Mouse (Mus musculus): ENCODE data around the gene Lrpprc. TPM values are rescaled to one million over a fixed set of nuclear protein-coding genes. Genes with fewer than 3 reads are reported as not detected.

The Lrpprc gene
- polyA plus RNA-seq, 1 experiment from 2014 or later = 59.5 TPM

GRCm38 (mm10) chr17:84709403-84709851 lies 81.2 kb downstream of the Lrpprc start:
- Histone ChIP-seq H3K4me3 (no peak overlapping the region), H3K36me3 (peaks cover 32% of the 10 kb centered on the region; the same call in 1 of the 2 replicates), H3K4me1 (peaks cover 15% of the 10 kb centered on the region), H3K9ac (no peak overlapping the region), H3K9me3 (no peaks in the 10 kb centered on the region), H3K4me2 (replicated peaks) (no peak overlapping the region), H3K27me3 (no peaks in the 10 kb centered on the region), H3K27ac (no peak overlapping the region)
- WGBS = 54% methylated on average over 17 of the region's 17 CpGs
- no peak for ATAC-seq (ENCODE audit: insufficient number of reproducible peaks, insufficient read depth, low FRiP score, low TSS enrichment)

GRCm38 (mm10) chr17:84708818-84709217 lies 81.8 kb downstream of the Lrpprc start:
- Histone ChIP-seq H3K36me3 (peaks cover 35% of the 10 kb centered on the region), H3K4me2 (replicated peaks) (no peak overlapping the region), H3K4me1 (peaks cover 13% of the 10 kb centered on the region), H3K4me3 (no peak overlapping the region), H3K27me3 (no peaks in the 10 kb centered on the region), H3K27ac (no peak overlapping the region), H3K9me3 (no peaks in the 10 kb centered on the region), H3K9ac (no peak overlapping the region)
- ATAC-seq (ENCODE audit: insufficient number of reproducible peaks, insufficient read depth, low FRiP score, low TSS enrichment) = no peak
- WGBS = 79% methylated on average over 7 of the region's 7 CpGs

GRCm38 (mm10) chr17:84707407-84707806 lies 83.2 kb downstream of the Lrpprc start:
- WGBS = 70% methylated on average over 4 of the region's 4 CpGs
- Histone ChIP-seq H3K36me3 (peaks cover 27% of the 10 kb centered on the region), H3K27me3 (no peaks in the 10 kb centered on the region), H3K9ac (no peak overlapping the region), H3K4me2 (replicated peaks) (no peak overlapping the region), H3K27ac (no peak overlapping the region), H3K4me3 (no peak overlapping the region), H3K4me1 (peaks cover 17% of the 10 kb centered on the region), H3K9me3 (no peaks in the 10 kb centered on the region)
- no peak for ATAC-seq (ENCODE audit: insufficient number of reproducible peaks, insufficient read depth, low FRiP score, low TSS enrichment)

- no peak overlapping the region for H3K4me2 ChIP-seq (replicated peaks)
- H3K9me3 ChIP-seq = no peaks in the 10 kb centered on the region
- no peaks in the 10 kb centered on the region for H3K36me3 ChIP-seq
- H3K27me3 ChIP-seq = no peaks in the 10 kb centered on the region
- no peak overlapping the region for H3K4me3 ChIP-seq
- no peak for ATAC-seq (ENCODE audit: insufficient number of reproducible peaks, insufficient read depth, low FRiP score, low TSS enrichment)
- no peak overlapping the region for H3K27ac ChIP-seq
- H3K9ac ChIP-seq = no peak overlapping the region
- H3K4me1 ChIP-seq = peaks cover 22% of the 10 kb centered on the region
- WGBS = 22% methylated on average over 5 of the region's 5 CpGs
These were observed 91.9 kb downstream of the Lrpprc start for GRCm38 (mm10) chr17:84698727-84699126.

GRCm38 (mm10) chr17:84696537-84696936 lies 94.1 kb downstream of the Lrpprc start:
- Histone ChIP-seq H3K9me3 (no peaks in the 10 kb centered on the region), H3K9ac (no peak overlapping the region), H3K4me3 (no peak overlapping the region), H3K27ac (no peak overlapping the region), H3K4me1 (peaks cover 12% of the 10 kb centered on the region), H3K4me2 (replicated peaks) (no peak overlapping the region), H3K36me3 (no peaks in the 10 kb centered on the region), H3K27me3 (no peaks in the 10 kb centered on the region)
- WGBS = 48% methylated on average over 6 of the region's 6 CpGs
- no peak for ATAC-seq (ENCODE audit: insufficient number of reproducible peaks, insufficient read depth, low FRiP score, low TSS enrichment)

GRCm38 (mm10) chr17:84693741-84694140 lies 96.8 kb downstream of the Lrpprc start:
- no peak for ATAC-seq (ENCODE audit: insufficient number of reproducible peaks, insufficient read depth, low FRiP score, low TSS enrichment)
- no peaks in the 10 kb centered on the region for H3K36me3 ChIP-seq
- no peaks in the 10 kb centered on the region for H3K27me3 ChIP-seq
- no peak overlapping the region for H3K9ac ChIP-seq
- no peak overlapping the region for H3K27ac ChIP-seq
- 0 out of 2 replicates have a peak, but pooled peaks cover 9% of the 10 kb centered on the region for H3K4me1 ChIP-seq
- H3K9me3 ChIP-seq = no peaks in the 10 kb centered on the region
- H3K4me3 ChIP-seq = no peak overlapping the region
- no peak overlapping the region for H3K4me2 ChIP-seq (replicated peaks)
- 73% methylated on average over 2 of the region's 2 CpGs for WGBS

GRCm38 (mm10) chr17:84690111-84690510 lies 100.5 kb downstream of the Lrpprc start:
- H3K4me1 ChIP-seq = peaks cover 24% of the 10 kb centered on the region
- no peak overlapping the region for H3K4me2 ChIP-seq (replicated peaks)
- WGBS = 54% methylated on average over 5 of the region's 5 CpGs

GRCm38 (mm10) chr17:84689316-84689715 lies 101.3 kb downstream of the Lrpprc start:
- Histone ChIP-seq H3K4me3 (no peak overlapping the region), H3K9me3 (no peaks in the 10 kb centered on the region), H3K9ac (no peak overlapping the region), H3K4me2 (replicated peaks) (no peak overlapping the region), H3K4me1 (peaks cover 27% of the 10 kb centered on the region), H3K36me3 (no peaks in the 10 kb centered on the region), H3K27me3 (no peaks in the 10 kb centered on the region), H3K27ac (no peak overlapping the region)
- ATAC-seq (ENCODE audit: insufficient number of reproducible peaks, insufficient read depth, low FRiP score, low TSS enrichment) = no peak
- 57% methylated on average over 5 of the region's 5 CpGs for WGBS

More at GRCm38 (mm10) chr17:84690111-84690510, 100.5 kb downstream of the Lrpprc start:
- Histone ChIP-seq H3K27ac (peak overlapping the region; percentile 36; the same call in 1 of the 2 replicates), H3K36me3 (no peaks in the 10 kb centered on the region), H3K27me3 (no peaks in the 10 kb centered on the region), H3K9me3 (no peaks in the 10 kb centered on the region), H3K4me3 (no peak overlapping the region), H3K9ac (no peak overlapping the region)
- no peak for ATAC-seq (ENCODE audit: insufficient number of reproducible peaks, insufficient read depth, low FRiP score, low TSS enrichment)

GRCm38 (mm10) chr17:84688834-84689233 lies 101.8 kb downstream of the Lrpprc start:
- peaks cover 27% of the 10 kb centered on the region for H3K4me1 ChIP-seq
- no peak overlapping the region; the same call in 1 of the 2 replicates for H3K27ac ChIP-seq
- H3K9me3 ChIP-seq = no peaks in the 10 kb centered on the region
- ATAC-seq (ENCODE audit: insufficient number of reproducible peaks, insufficient read depth, low FRiP score, low TSS enrichment) = no peak
- no peak overlapping the region for H3K4me3 ChIP-seq
- H3K27me3 ChIP-seq = no peaks in the 10 kb centered on the region
- no peak overlapping the region for H3K9ac ChIP-seq
- WGBS = 87% methylated on average over 11 of the region's 11 CpGs
- H3K4me2 ChIP-seq (replicated peaks) = no peak overlapping the region
- no peaks in the 10 kb centered on the region for H3K36me3 ChIP-seq

GRCm38 (mm10) chr17:84687994-84688393 lies 102.6 kb downstream of the Lrpprc start:
- ATAC-seq (ENCODE audit: insufficient number of reproducible peaks, insufficient read depth, low FRiP score, low TSS enrichment) = no peak
- Histone ChIP-seq H3K9me3 (no peaks in the 10 kb centered on the region), H3K27me3 (no peaks in the 10 kb centered on the region), H3K36me3 (no peaks in the 10 kb centered on the region), H3K27ac (no peak overlapping the region; the same call in 1 of the 2 replicates), H3K4me2 (replicated peaks) (no peak overlapping the region), H3K9ac (no peak overlapping the region; the same call in 1 of the 2 replicates), H3K4me1 (peaks cover 27% of the 10 kb centered on the region), H3K4me3 (no peak overlapping the region)
- WGBS = 29% methylated on average over 5 of the region's 5 CpGs

- Histone ChIP-seq H3K27ac (no peak overlapping the region), H3K4me1 (peaks cover 25% of the 10 kb centered on the region), H3K36me3 (no peaks in the 10 kb centered on the region), H3K4me3 (no peak overlapping the region), H3K9ac (no peak overlapping the region), H3K4me2 (replicated peaks) (no peak overlapping the region), H3K27me3 (no peaks in the 10 kb centered on the region), H3K9me3 (no peaks in the 10 kb centered on the region)
- 61% methylated on average over 4 of the region's 4 CpGs for WGBS
- no peak for ATAC-seq (ENCODE audit: insufficient number of reproducible peaks, insufficient read depth, low FRiP score, low TSS enrichment)
These were observed 105.3 kb downstream of the Lrpprc start for GRCm38 (mm10) chr17:84685286-84685685.

GRCm38 (mm10) chr17:84684284-84684683 lies 106.3 kb downstream of the Lrpprc start:
- WGBS = 34% methylated on average over 6 of the region's 6 CpGs
- no peaks in the 10 kb centered on the region for H3K27me3 ChIP-seq
- no peak overlapping the region for H3K4me2 ChIP-seq (replicated peaks)
- 0 out of 2 replicates have a peak overlapping the region, but pooled peaks have one; percentile 6 for H3K27ac ChIP-seq
- H3K9ac ChIP-seq = no peak overlapping the region
- no peaks in the 10 kb centered on the region for H3K9me3 ChIP-seq
- H3K4me3 ChIP-seq = no peak overlapping the region
- peaks cover 22% of the 10 kb centered on the region for H3K4me1 ChIP-seq
- no peaks in the 10 kb centered on the region for H3K36me3 ChIP-seq
- ATAC-seq (ENCODE audit: insufficient number of reproducible peaks, insufficient read depth, low FRiP score, low TSS enrichment) = no peak
